Mouse (Mus musculus): ENCODE measurements around the gene Crocc.

The Crocc gene

GRCm38 (mm10) chr4:140986711-140987395, 73.5 kb downstream of the Crocc start, which contains the start of gene Atp13a2:
TSS of gene Atp13a2 (plus strand) at chr4:140986873.
- CTCF ChIA-PET, result no interaction called here

- CTCF ChIA-PET, result interaction anchor here (0.6 kb wide), 1 partner anchor 267 kb away, joined by 3 read pairs; no protein-coding TSS in a partner anchor
These were observed 74.2 kb downstream of the Crocc start for GRCm38 (mm10) chr4:140986024-140986710.

- CTCF ChIA-PET, result interaction anchor here (1.6 kb wide), 1 partner anchor 18 kb away, joined by 3 read pairs; no protein-coding TSS in a partner anchor
These were observed 75.8 kb downstream of the Crocc start for GRCm38 (mm10) chr4:140984544-140984943.

- CTCF ChIA-PET, result interaction anchor here (1.6 kb wide), 1 partner anchor 17 kb away, joined by 3 read pairs; no protein-coding TSS in a partner anchor
These were observed 76.9 kb downstream of the Crocc start for GRCm38 (mm10) chr4:140983442-140983841.

- CTCF ChIA-PET, result interaction anchor here (0.6 kb wide), 1 partner anchor 220 kb away, joined by 5 read pairs; no protein-coding TSS in a partner anchor
These were observed 77.5 kb downstream of the Crocc start for GRCm38 (mm10) chr4:140982808-140983207.

- CTCF ChIA-PET, result interaction anchor here (0.8 kb wide), 1 partner anchor 12 kb away, joined by 3 read pairs; no protein-coding TSS in a partner anchor
These were observed 78.7 kb downstream of the Crocc start for GRCm38 (mm10) chr4:140981605-140982004.

- CTCF ChIA-PET, result no interaction called here
These were observed 82.3 kb downstream of the Crocc start for GRCm38 (mm10) chr4:140977886-140978692.

- CTCF ChIA-PET, result no interaction called here
These were observed 83.1 kb downstream of the Crocc start for GRCm38 (mm10) chr4:140977278-140977677.

GRCm38 (mm10) chr4:140975356-140975755, 85.0 kb downstream of the Crocc start:
- CTCF ChIA-PET, result no interaction called here

- CTCF ChIA-PET, result interaction anchor here (0.8 kb wide), 1 partner anchor 47 kb away, joined by 3 read pairs; no protein-coding TSS in a partner anchor
These were observed 85.9 kb downstream of the Crocc start for GRCm38 (mm10) chr4:140974408-140974807.

- CTCF ChIA-PET, result no interaction called here
These were observed 88.7 kb downstream of the Crocc start for GRCm38 (mm10) chr4:140971691-140972090.

GRCm38 (mm10) chr4:140967386-140968159, 92.8 kb downstream of the Crocc start:
- CTCF ChIA-PET, result interaction anchor here (0.6 to 1.4 kb wide), 3 partner anchors 16 to 736 kb away, joined by 3 to 4 read pairs (median 3); no protein-coding TSS in a partner anchor
